Mouse (Mus musculus) liver, embryonic 14.5 days (tissue): ENCODE measurements around the gene Klk14.

Experiments
- CTCF ChIP-seq: IDR thresholded peaks from 2 replicates; pipeline ENCODE4 v1.5.1; 2016; ENCODE audit warnings: antibody characterized with exemption, low read depth, control low read depth
- EP300 ChIP-seq: IDR thresholded peaks from 2 replicates; pipeline ENCODE4 v1.6.1; 2016; ENCODE audit warnings: antibody characterized with exemption, low read depth

DNA sequence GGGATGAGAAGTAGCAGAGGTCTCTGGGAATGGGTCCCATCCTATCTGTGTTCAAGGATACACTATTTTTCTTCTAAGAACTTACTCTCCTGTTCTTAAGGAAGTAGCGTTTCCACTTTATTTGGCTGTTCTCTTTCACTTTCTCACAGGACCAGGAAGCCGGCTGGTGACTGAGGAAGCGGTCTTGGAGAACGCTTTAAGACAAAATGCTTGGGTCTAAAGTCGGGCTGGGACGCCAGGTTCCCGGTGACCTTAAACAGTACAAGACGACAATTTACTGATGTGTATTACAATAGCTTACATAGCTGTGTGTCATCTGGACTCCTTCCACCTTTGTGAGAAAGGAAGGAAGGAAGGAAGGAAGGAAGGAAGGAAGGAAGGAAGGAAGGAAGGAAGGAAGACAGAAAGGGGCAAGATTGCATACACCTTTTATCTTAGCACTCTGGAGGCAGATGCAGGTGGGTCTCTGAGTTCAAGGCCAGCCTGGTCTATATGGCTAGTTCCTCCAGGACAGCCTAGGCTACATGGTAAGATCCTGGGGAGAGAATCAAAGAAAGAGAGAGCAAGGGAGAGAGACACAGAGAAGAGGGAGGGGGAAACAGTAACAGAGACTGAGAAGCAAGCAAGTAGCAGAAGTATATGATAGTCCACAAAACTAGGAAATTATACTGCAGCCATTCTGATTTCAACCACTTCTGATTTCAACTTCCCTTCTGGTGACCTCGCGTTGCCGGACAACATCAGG, 19.0 kb upstream of the Klk14 start:
- TF ChIP-seq CTCF (no peak), EP300 (no peak)
